Mouse (Mus musculus) midbrain, embryonic 10.5 days (tissue): Measurements from ENCODE around the gene Rbms1. TPM values are rescaled to one million over a fixed set of nuclear protein-coding genes. Genes with fewer than 3 reads are reported as not detected.
A peak's percentile ranks its signal among the peaks of the same experiment; 100 is the strongest.

Source experiments
- DNase-seq: peaks from one replicate; pipeline ENCODE4 v3.0.0-alpha.2; 2017; ENCODE audit warnings: low spot score
- H3K27ac ChIP-seq: fragments of 300-500 bp; sonication (generic); replicated peaks from 2 replicates; pipeline ENCODE4 v1.5.1; 2016; ENCODE audit warnings: mild to moderate bottlenecking
- H3K27me3 ChIP-seq: fragments of 300-500 bp; sonication (generic); 2 replicates; pipeline ENCODE4 v1.6.1; 2016; ENCODE audit warnings: low read depth, mild to moderate bottlenecking; ENCODE audit not compliant: poor library complexity, severe bottlenecking
- H3K36me3 ChIP-seq: fragments of 300-500 bp; sonication (generic); 2 replicates; pipeline ENCODE4 v1.6.1; 2016; ENCODE audit warnings: mild to moderate bottlenecking, moderate library complexity
- H3K4me1 ChIP-seq: fragments of 300-500 bp; sonication (generic); 2 replicates; pipeline ENCODE4 v1.6.1; 2016
- H3K4me3 ChIP-seq: fragments of 300-500 bp; sonication (generic); 2 replicates; pipeline ENCODE4 v1.5.1; 2016; ENCODE audit warnings: mild to moderate bottlenecking, moderate library complexity
- H3K9me3 ChIP-seq: fragments of 300-500 bp; sonication (generic); replicated peaks from 2 replicates; pipeline ENCODE4 v1.6.1; 2016; ENCODE audit warnings: mild to moderate bottlenecking
- WGBS: fragments of 180-500 bp; shearing (Covaris S2); methylation state at CpG from one replicate; pipeline ENCODE4 v1.1.7; 2016; 5-methylcytosine and 5-hydroxymethylcytosine counted together
- polyA plus RNA-seq: library from polyadenylated mRNA; unstranded; fragments of >200 nt; fragmentation: Nextera tagmentation; extraction: Ambion mirVana; gene quantifications from 2 replicates; pipeline ENCODE4 v1.2.1, GENCODE M21; 2016

Rbms1 gene
- 49.3 and 53.2 TPM in 2 replicates for polyA plus RNA-seq

DNA sequence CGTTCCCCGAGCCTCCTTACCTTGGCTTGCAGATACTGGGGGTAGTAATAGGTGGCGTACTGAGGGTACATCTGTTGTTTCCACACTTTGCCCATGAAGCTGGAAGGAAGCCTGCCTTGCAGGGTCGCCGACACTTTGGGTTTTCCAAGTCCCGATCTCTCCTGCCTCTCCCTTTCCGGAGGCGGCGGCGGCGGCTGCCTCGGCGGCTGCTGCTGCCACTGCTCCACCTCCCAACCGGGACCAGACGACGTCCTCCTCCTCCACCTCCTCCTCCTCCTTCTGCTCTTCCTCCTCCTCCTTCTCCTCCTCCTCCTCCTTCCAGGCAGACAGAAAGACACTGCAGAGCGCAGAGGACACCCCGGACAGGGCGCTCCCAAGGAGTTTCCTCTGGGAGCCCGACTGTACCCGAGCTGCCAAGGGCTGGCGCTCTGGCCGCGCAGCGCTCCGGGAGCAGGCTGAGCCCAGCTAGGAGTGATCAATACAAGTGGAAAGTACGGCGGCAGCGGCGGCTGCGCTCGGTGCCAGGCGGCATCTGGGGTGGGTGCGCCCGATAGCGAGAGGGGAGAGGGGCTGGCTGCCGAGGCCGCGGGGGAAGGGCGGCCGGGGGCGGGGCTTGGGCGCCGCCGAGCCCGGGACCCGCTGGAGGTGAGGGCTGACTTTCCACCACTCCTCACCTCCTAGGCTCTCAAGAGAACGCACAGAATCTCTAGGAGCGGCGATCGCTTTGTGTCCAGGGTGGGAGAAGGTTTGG, at the start of gene Rbms1:
Gene Rbms1, minus strand, starts transcription at position 522 of the 751 bp plus-strand sequence.
- H3K27ac ChIP-seq: peak within 1 kb of the TSS; percentile 91
- H3K9me3 ChIP-seq: no peaks in the 10 kb centered on the region
- peak; percentile 79 for DNase-seq
- peaks cover 39% of the 10 kb centered on the region for H3K27me3 ChIP-seq
- under 1% methylated on average over 51 of the region's 51 CpGs for WGBS
- H3K36me3 ChIP-seq: no peaks in the 10 kb centered on the region
- peak within 1 kb of the TSS; percentile 81 for H3K4me3 ChIP-seq
- peaks cover 27% of the 10 kb centered on the region for H3K4me1 ChIP-seq

DNA sequence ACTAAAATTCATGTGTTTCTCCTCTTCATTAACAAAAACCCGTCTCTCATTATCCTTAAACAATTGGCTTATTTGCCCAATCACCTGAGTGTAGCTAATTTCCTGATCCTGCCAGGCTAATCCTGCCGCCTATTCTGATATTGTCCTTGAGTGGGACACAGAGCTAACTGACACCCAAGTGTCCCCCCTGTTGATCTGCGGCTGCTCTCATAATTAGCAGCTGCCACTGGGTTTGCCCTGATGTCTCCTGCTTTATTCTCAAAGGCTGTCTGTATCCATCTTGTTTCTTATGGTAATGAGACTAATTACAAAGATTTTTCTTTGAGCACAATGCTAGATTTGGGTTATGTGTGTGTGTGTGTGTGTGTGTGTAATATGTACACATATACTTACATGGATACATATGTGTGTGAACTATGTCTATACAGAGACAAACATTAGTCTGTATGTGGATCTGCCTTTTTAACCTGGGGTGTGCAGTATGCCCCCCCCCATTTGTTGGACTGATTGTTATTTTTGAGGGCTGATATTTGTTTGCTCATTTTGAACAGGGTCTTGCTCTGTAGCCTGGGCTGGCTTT, 49.3 kb upstream of the Rbms1 start:
- WGBS: 32% methylated on average over 3 of the region's 3 CpGs
- Histone ChIP-seq H3K4me3 (no peak overlapping the region), H3K27ac (no peak overlapping the region), H3K4me1 (0 out of 2 replicates have a peak, but pooled peaks cover 3% of the 10 kb centered on the region), H3K27me3 (no peaks in the 10 kb centered on the region), H3K9me3 (no peaks in the 10 kb centered on the region), H3K36me3 (no peaks in the 10 kb centered on the region)
- no peak for DNase-seq

DNA sequence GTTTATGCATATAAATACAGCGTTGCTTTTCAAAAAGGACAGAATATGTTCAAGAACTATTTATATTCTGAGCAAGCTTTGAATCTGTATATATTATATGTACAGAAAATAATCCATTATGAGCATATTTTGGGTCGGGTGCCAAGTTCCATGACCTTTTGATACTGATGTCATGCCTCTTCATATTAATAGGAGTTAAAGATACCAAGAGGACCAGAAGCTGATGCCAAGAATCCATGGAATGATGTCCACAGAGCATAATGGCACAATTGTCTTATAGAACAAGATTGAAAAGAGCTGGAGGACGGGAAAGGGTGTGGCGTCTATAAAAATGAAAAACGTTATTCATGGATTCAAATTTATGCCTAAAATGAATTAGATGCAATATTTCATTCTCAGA, 23.3 kb upstream of the Rbms1 start:
- no peak for DNase-seq
- WGBS: 85% methylated on average over 5 of the region's 5 CpGs
- Histone ChIP-seq H3K27ac (no peak overlapping the region), H3K36me3 (no peaks in the 10 kb centered on the region), H3K4me3 (no peak overlapping the region), H3K9me3 (no peaks in the 10 kb centered on the region), H3K4me1 (no peaks in the 10 kb centered on the region; the same call in 1 of the 2 replicates), H3K27me3 (no peaks in the 10 kb centered on the region)

DNA sequence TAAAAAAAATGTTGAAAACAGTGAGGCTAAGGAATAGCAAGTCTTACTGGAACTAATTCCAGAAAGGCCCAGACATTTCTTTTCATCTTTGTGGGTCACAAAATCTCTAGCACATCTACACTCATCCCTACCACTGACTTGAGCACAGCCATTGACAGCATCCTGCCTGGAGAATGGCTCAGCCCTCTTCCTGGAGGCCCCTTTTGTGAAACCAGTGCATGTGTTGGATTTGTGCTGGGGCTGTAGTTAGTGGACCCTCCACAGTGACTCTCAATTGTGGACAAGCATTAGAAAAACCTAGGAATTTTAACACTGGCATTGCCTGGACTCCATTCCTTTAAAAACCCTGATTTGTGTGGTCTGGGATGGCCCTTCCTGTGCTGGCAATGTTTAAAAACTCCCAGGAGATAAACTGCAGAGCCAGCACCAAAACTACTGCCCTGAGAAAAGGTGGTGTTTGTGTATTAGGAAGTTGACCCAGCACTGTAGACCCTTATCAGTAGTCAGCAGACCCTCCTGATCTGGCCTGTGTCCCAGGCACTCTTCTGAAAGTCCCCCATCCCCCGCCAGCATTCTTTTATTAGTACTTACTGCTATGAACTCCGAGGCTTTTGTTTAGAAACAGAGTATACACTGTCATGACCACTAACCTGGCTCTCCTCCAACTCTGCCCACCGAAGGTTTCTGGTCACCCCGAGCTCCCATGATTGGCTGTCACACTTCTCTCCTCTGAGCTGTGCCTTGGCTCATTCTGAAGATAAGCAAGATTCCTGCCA, 15.7 kb upstream of the Rbms1 start:
- Histone ChIP-seq H3K4me1 (no peaks in the 10 kb centered on the region), H3K4me3 (no peak overlapping the region), H3K27ac (no peak overlapping the region), H3K9me3 (no peaks in the 10 kb centered on the region), H3K27me3 (no peaks in the 10 kb centered on the region), H3K36me3 (no peaks in the 10 kb centered on the region)
- DNase-seq: no peak
- WGBS: 75% methylated on average over 4 of the region's 4 CpGs

DNA sequence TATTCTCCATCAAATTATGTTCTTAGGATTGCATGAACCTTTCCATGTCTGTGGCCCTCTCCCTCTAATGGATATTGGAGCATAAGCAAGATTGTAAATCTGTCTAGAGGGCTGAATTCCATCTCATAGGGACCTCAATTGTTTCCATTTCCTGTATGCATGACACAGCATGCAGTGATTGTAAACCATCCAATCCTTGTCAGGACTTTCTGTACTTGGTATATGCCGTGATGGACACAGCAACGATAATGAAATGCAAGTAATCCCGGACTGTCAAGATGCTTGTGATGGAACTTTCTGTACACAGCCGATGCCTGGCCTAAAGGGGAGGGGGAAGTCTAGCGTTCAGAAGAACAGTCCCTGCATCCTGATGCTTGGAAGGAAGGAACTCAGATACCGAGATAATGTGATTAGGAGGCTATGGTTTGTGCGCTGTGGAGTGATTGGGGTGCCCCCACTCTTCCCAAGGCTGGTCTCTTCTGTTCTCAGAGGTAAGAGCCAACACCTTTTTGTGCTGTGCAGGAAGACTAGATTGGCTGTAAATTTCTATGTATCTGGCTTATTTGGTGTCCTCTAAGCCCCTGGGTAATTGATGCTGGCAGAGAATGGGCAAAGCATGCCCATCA, 9.3 kb upstream of the Rbms1 start:
- no peaks in the 10 kb centered on the region for H3K27me3 ChIP-seq
- H3K9me3 ChIP-seq: no peaks in the 10 kb centered on the region
- H3K27ac ChIP-seq: no peak overlapping the region
- H3K36me3 ChIP-seq: no peaks in the 10 kb centered on the region
- no peak for DNase-seq
- H3K4me3 ChIP-seq: no peak overlapping the region
- H3K4me1 ChIP-seq: no peaks in the 10 kb centered on the region
- WGBS: 78% methylated on average over 7 of the region's 7 CpGs

DNA sequence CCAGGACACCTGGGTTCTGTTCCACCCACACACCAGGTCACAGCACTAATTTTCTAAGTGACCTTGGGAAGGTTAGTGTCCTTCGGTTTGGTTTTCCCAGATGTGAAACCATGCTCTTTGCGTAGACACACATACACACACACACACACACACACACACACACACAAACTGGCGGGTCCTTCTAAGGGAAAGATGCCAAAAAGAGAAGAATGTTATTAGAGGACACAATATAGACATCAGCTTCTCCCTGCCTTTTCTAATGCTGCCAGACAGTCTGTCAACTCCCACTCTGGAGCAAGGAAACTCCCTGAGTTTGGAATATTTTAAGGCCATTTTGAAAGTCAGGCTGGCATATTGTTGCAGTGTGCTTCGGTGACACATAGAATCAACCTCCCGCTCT, 624 bp upstream of the Rbms1 start:
- 17% methylated on average over 5 of the region's 5 CpGs for WGBS
- peak; percentile 28 for DNase-seq
- Histone ChIP-seq H3K4me3 (peak overlapping the region; percentile 81), H3K4me1 (peaks cover 27% of the 10 kb centered on the region), H3K9me3 (no peaks in the 10 kb centered on the region), H3K27ac (peak overlapping the region; percentile 91; the same call in 1 of the 2 replicates), H3K27me3 (peaks cover 39% of the 10 kb centered on the region), H3K36me3 (no peaks in the 10 kb centered on the region)

DNA sequence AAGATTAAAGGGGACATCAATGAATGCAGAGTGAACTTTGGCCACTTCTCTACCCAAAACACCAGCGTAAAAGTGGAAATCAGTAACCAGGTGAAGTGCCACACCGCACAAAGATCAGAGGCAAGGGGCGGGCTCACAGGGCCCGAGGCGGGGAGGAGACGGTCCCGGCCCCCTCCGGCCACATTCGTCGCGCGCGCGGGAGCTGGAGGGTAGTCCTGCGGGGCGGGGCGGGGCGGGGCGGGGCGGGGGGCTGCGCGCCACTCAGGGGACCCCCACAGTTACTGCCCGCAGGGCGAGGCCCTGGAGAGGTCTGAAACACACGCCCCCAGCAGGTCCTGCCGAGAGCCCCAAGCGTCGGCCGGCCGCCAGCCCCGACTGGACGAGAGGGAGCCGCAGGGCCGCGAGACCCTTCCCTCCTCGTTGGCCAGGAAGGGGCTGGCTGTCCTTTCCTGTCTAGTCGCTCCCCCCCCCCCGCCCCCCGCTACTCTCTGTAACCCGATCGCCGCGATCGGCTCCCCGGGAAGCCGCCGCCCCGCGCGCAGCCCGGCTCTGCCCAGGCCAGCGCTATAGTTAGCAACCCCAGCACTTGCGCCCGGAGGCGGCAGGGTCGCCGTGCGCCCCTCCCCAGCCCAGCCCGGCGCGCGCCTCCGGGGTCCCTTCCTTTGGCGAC, 856 bp downstream of the Rbms1 start:
- DNase-seq: peak; percentile 79
- Histone ChIP-seq H3K9me3 (no peaks in the 10 kb centered on the region), H3K4me1 (peaks cover 27% of the 10 kb centered on the region), H3K36me3 (no peaks in the 10 kb centered on the region), H3K4me3 (peak overlapping the region; percentile 81), H3K27me3 (peaks cover 39% of the 10 kb centered on the region), H3K27ac (peak overlapping the region; percentile 91)
- under 1% methylated on average over 41 of the region's 64 CpGs for WGBS

DNA sequence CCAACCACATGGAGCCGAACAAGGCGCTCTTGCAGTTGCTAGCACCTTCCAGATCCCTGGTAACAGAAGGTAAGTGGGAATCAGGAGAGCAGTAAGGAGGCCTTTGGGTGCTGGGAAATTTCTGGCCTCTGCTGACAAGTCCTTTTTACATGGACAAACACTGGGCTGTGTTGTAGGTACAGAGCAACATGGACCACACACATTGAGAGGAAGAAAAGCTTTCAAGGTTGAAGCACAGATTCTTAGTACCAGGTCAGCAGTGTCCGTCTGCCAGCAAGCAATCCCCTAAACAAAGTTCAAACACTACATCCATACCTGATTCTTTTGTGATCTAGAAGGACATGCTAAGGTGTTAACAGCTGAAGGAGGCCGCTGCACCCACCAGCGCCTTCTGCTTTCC, 1.7 kb downstream of the Rbms1 start:
- WGBS: 39% methylated on average over 5 of the region's 5 CpGs

DNA sequence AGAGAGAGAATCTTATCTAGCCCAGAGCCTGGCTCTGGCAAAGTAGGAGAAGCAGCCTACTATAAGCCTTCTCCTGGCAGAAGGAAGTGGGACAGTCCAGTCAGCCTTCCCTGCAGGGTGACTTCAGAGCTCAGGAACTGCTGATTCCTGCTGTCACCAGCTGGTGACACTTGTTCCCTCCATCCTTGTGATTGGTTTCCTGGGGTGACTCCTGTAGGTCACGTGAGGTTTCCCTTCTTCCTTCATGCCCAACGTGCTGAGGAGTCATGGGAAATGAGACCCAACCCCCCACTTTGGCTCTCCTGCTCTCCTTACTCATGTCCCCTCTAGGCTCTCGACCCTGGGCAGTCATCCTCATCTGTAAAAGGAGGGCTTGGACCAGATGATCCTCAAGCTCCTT, 14.8 kb downstream of the Rbms1 start:
- no peaks in the 10 kb centered on the region for H3K4me1 ChIP-seq
- 47% methylated on average over 3 of the region's 3 CpGs for WGBS
- no peaks in the 10 kb centered on the region for H3K36me3 ChIP-seq
- H3K27me3 ChIP-seq: no peaks in the 10 kb centered on the region
- H3K9me3 ChIP-seq: peaks cover 4% of the 10 kb centered on the region; the same call in 1 of the 2 replicates
- H3K4me3 ChIP-seq: no peak overlapping the region
- H3K27ac ChIP-seq: no peak overlapping the region
- DNase-seq: no peak

More for the DNA sequence above, 1.7 kb downstream of the Rbms1 start:
- DNase-seq: no peak
- H3K4me1 ChIP-seq: peaks cover 27% of the 10 kb centered on the region
- no peaks in the 10 kb centered on the region for H3K36me3 ChIP-seq
- H3K27me3 ChIP-seq: peaks cover 39% of the 10 kb centered on the region
- H3K9me3 ChIP-seq: no peaks in the 10 kb centered on the region
- no peak overlapping the region for H3K27ac ChIP-seq
- peak overlapping the region; percentile 81 for H3K4me3 ChIP-seq

DNA sequence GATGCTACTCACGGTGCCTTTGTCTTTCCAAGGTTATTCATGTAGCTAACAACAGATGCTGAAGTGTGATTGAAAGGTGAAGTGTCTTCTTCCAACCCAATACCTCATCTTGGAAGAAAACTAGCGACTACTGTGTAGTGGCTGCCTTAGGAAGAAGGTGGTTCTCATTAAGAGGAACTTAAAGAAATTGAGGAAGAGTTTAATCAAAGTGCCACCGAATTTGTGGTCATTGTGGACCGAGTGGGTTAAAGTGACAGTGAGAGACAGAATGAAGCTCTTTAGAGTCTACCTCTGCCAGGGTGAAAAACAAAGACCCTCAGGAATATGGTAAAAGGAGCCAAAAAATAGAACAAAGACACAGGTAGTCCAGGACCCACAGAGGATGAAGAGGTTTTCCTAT, 15.2 kb downstream of the Rbms1 start:
- no peak for DNase-seq
- WGBS: 93% methylated on average over 4 of the region's 4 CpGs
- no peak overlapping the region for H3K4me3 ChIP-seq
- no peak overlapping the region for H3K27ac ChIP-seq
- H3K27me3 ChIP-seq: no peaks in the 10 kb centered on the region
- no peaks in the 10 kb centered on the region for H3K36me3 ChIP-seq
- no peaks in the 10 kb centered on the region for H3K4me1 ChIP-seq
- H3K9me3 ChIP-seq: peaks cover 4% of the 10 kb centered on the region; the same call in 1 of the 2 replicates

DNA sequence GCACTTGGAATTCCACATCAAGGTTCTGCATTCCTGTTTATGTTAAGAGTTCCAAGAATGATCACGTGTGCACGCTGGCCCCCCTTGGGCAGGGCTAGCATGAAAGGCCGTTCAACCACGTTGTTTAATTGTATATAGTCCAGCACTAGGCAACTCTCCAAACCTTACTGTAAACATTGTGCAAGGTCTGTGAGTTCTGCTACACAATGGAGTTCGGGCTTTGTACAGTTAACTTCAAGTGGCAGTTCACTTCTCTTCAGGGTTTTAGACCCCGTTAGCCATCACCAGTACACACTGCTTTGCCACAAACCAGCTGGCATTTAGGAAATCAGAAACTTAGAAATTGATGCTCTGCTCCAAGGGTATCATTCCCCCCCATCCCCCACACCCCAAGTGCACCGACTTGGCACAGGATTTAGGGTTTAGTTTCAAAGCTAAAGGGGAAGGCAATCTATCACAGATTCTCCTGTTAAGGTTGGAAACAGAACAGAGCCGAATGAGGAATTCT, 22.5 kb downstream of the Rbms1 start:
- no peak for DNase-seq
- no peaks in the 10 kb centered on the region for H3K9me3 ChIP-seq
- no peaks in the 10 kb centered on the region for H3K36me3 ChIP-seq
- no peaks in the 10 kb centered on the region for H3K4me1 ChIP-seq
- no peaks in the 10 kb centered on the region for H3K27me3 ChIP-seq
- no peak overlapping the region for H3K27ac ChIP-seq
- WGBS: 79% methylated on average over 8 of the region's 8 CpGs
- no peak overlapping the region for H3K4me3 ChIP-seq

DNA sequence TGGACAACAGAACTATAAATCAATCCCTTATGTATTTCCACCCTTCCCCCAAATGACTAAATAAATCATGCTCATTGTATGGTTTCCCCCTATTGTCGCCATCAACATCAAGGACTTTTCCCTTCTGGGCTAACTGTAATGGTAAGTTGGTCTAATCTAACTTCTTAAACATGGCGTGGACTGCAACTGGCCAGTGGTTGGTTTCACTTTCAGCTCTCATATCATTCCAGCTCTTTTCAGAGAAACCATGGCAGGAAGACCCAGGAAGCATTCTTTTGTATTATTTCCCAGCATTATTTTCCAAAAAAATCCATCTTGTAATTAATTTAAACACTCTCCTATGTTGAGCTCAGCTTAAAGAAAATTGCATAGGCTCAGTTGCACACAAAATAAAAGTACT, 23.0 kb downstream of the Rbms1 start:
- 87% methylated on average over 2 of the region's 2 CpGs for WGBS
- Histone ChIP-seq H3K27ac (no peak overlapping the region), H3K36me3 (no peaks in the 10 kb centered on the region), H3K4me1 (no peaks in the 10 kb centered on the region), H3K9me3 (no peaks in the 10 kb centered on the region), H3K27me3 (no peaks in the 10 kb centered on the region), H3K4me3 (no peak overlapping the region)
- DNase-seq: no peak
